Mouse (Mus musculus) E14TG2a.4 (cell line): ENCODE measurements around the gene Gda.

Experiments used
- CTCF ChIP-seq: conservative IDR thresholded peaks from 2 replicates; pipeline ENCODE4 v1.5.1; 2014; ENCODE audit warnings: low read length
- NANOG ChIP-seq: IDR thresholded peaks from 2 replicates; pipeline ENCODE4 v1.6.1; 2014; ENCODE audit warnings: borderline replicate concordance, low read length, mixed read lengths
- POU5F1 ChIP-seq: IDR thresholded peaks from 2 replicates; pipeline ENCODE4 v1.6.1; 2014; ENCODE audit warnings: low read length, borderline replicate concordance

- no peak for TF ChIP-seq CTCF
- TF ChIP-seq NANOG = no peak
- no peak for TF ChIP-seq POU5F1
Measured at GRCm38 (mm10) chr19:21369175-21369574, 104.1 kb downstream of the Gda start.
